Mouse (Mus musculus): ENCODE data around the gene Slc2a9. TPM values are rescaled to one million over a fixed set of nuclear protein-coding genes. Genes with fewer than 3 reads are reported as not detected.

Slc2a9 gene
- polyA plus RNA-seq, 1 experiment = 17.3 TPM

GRCm38 (mm10) chr5:38301761-38302411 lies 201.1 kb downstream of the Slc2a9 start:
- WGBS = 84% methylated on average over 12 of the region's 12 CpGs
- Histone ChIP-seq H3K4me3 (ENCODE audit: low read depth, low read length) (no peak overlapping the region), H3K27ac (ENCODE audit: insufficient read depth, low read depth, low read length) (no peak overlapping the region), H3K36me3 (ENCODE audit: control insufficient read depth, insufficient read depth, low read length) (no peaks in the 10 kb centered on the region), H3K4me1 (ENCODE audit: control insufficient read depth, insufficient read depth, insufficient read length, low read length) (no peaks in the 10 kb centered on the region), H3K27me3 (ENCODE audit: control insufficient read depth, insufficient read depth, low read length) (no peaks in the 10 kb centered on the region)
- TF ChIP-seq CTCF (IDR thresholded peaks at IDR 0.05; ENCODE audit: extremely low read depth, insufficient read length, insufficient replicate concordance, low read depth, low read length) (no peak), POLR2A (IDR thresholded peaks at IDR 0.05; ENCODE audit: low read depth, low read length) (no peak)

Other genes with a start within 250 kb of the Slc2a9 start
- gene Tmem128, start 243.0 kb downstream of the Slc2a9 start, polyA plus RNA-seq (2012; rRNA removed) = 9.6 and 19.7 TPM in 2 replicates
- gene Otop1, start 227.2 kb downstream of the Slc2a9 start, polyA plus RNA-seq (2012; rRNA removed) = not detected in 2 replicates
- gene Drd5, start 183.8 kb downstream of the Slc2a9 start, polyA plus RNA-seq (2012; rRNA removed) = not detected in 2 replicates
- gene Wdr1, start 60.1 kb upstream of the Slc2a9 start, polyA plus RNA-seq (2012; rRNA removed) = 99.3 and 223 TPM in 2 replicates
- 0.14 and 0.33 TPM in 2 replicates for gene Zfp518b, start 181.7 kb upstream of the Slc2a9 start, polyA plus RNA-seq (2012; rRNA removed)